Mouse (Mus musculus) frontal cortex, adult 2 months (tissue): ENCODE measurements around the gene Kdm4b. TPM values are rescaled to one million over a fixed set of nuclear protein-coding genes. Genes with fewer than 3 reads are reported as not detected.

Experiments used
- DNase-seq, 2 experiments: peaks; one replicate each; pipeline ENCODE4 v3.0.0; 2022; ENCODE audit warnings: low spot score in 1 of 2; ENCODE audit errors: extremely low spot score in 1 of 2
- polyA plus RNA-seq: library from polyadenylated mRNA; depleted of rRNA; stranded (reverse); fragments of >200 nt; gene quantifications from 2 replicates; pipeline ENCODE4 v1.2.3, GENCODE M21; 2012

The Kdm4b gene
- polyA plus RNA-seq, 1 experiment: 49.9 TPM

GRCm38 (mm10) chr17:56380286-56380685, 54.4 kb downstream of the Kdm4b start:
- no peak for DNase-seq

GRCm38 (mm10) chr17:56381183-56381582, 55.3 kb downstream of the Kdm4b start:
- DNase-seq: no peak

DNA sequence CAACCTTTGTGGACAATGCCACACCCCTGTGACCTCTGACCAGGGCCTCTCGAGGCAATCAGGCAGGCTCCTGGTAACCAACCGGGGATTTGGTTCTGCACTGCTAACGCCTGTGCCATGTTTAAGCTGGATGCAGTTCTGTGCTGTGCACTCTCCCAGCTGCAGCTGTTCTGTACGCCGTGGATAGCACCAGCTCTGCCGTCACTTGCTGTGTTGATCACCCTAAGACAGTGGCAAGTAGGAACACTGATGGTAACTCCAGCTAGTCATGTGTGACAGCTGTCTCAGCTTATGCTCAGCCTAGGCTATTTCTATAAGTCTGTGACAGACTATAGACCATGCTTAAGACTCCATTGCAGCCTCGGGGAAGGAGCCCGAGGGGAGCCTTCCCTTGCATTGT, 57.1 kb downstream of the Kdm4b start:
- no peak for DNase-seq

- DNase-seq: no peak
Observed at GRCm38 (mm10) chr17:56384903-56385302, 59.0 kb downstream of the Kdm4b start.

- no peak for DNase-seq
Observed at GRCm38 (mm10) chr17:56387612-56388011, 61.8 kb downstream of the Kdm4b start.

DNA sequence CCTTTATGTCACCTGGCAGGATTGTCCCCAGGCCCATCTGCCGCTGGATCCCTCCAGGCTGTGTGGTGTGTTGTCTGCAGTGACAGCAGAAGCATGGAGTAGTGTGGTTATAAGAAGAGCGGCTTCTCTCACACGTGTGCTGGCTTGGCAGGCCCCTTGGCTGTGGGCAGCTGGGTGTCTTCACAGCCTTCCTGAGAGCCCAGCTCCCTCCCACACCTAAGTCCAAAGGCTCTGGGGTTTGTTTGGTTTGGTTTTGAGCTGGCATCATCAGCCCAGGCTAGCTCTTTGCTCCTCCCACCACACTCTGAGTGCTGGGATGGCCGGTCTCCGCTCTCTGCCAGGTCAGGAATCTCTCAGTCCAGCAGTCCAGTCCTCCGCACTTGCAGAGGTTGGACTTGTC, 67.4 kb downstream of the Kdm4b start:
- peak in 1 of 2 experiments; percentile 50 for DNase-seq

- DNase-seq: no peak
Observed at GRCm38 (mm10) chr17:56393889-56394288, 68.0 kb downstream of the Kdm4b start.

GRCm38 (mm10) chr17:56396051-56396450, 70.2 kb downstream of the Kdm4b start:
- no peak for DNase-seq

DNA sequence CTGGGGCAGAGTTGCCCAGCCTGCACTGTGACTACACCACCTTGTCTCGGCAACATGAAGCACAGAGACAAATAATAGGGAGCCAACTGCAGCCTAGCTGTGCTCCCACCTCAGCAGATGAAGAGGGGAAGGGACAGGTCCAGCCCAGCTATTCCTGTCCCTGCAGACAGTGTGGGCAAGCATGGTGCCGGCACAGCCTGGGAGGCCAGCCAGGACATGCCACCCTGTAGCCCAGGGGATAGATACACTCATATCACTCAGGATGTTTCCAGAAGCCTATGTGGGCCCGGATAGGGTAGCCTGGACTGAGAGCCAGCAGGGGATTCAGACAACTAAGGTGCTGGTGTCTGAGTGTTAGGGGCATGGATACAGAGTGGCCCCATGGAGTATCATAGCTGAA, 74.4 kb downstream of the Kdm4b start:
- no peak for DNase-seq

DNA sequence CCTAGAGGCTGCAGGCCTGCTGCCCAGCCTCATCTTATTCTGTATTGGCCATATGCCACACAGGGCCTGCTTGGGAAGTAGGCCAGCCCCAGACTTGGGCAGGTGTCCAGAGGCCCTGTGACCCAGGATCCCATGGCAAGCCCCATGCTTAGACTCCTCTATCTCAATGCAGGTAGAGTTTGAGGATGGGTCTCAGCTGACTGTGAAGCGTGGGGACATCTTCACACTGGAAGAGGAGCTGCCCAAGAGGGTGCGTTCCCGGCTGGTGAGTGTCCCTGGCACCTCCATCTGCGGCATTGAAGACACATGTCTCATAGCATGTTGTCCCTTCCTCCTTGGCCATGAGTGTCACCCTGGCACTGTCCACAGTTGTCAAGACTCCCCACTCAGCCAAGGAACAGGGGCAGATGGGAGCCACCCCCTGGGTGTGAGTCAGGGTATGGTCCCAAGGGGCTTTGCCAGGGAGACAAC, 75.2 kb downstream of the Kdm4b start:
- no peak for DNase-seq

DNA sequence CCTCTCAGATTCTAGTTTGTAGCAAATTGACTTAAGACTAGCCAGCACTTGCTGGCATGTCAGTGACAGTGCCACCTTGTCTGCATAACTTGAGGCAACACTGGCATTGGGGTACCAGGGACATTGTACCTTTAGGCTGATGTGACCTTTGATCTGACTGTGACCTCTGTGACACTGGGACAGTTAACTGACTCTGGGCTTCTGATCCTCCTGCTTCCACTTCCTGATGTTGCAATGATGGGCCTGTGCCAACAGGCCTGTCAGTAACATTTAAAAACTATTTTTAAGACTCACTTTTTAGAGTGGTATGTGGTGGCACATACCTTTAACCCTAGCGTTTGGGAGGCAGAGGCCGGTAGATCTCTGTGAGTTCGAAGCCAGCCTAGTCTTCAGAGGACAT, 79.5 kb downstream of the Kdm4b start:
- DNase-seq: no peak

GRCm38 (mm10) chr17:56405856-56406840, 80.3 kb downstream of the Kdm4b start:
- peak in 1 of 2 experiments; percentile 50 for DNase-seq

DNA sequence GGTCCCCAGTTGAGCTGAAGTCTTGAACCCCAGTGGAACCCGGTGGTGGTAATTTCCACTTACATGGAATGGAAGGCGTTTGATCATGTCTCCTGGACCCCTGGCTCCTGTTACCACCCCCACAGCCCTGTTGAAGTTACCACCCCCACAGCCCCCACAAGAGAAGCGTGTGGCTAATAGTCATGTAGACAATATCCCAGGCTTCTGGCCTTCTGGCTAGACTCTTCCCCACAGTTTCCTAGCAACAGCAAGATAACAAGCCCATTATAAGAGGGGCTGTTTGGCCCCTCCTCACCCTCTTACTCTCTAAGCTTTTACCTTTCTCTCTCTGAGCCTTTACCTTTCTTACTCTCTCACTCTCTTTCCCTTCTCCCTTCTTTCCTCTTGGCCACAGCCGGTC, 81.0 kb downstream of the Kdm4b start:
- DNase-seq: no peak

DNA sequence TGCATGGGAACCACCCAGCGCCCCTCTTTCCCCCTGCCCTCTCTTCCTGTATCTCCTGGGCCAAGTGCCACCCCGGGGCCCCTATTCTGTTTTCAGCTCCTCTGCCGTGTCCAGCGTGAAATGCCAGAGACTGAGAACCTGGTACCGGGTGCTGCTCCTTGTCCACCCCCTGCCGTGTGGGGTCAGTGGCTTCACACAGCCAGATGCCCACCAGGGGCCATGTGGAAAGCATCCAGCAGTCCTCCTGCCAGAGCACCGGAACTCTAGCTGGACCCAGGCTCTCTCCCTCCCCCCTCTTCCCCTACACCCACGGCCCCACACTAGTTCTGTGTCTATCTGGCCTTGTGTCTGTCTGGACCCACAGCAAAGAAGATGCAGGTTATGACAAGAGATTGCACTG, 81.5 kb downstream of the Kdm4b start:
- no peak for DNase-seq

DNA sequence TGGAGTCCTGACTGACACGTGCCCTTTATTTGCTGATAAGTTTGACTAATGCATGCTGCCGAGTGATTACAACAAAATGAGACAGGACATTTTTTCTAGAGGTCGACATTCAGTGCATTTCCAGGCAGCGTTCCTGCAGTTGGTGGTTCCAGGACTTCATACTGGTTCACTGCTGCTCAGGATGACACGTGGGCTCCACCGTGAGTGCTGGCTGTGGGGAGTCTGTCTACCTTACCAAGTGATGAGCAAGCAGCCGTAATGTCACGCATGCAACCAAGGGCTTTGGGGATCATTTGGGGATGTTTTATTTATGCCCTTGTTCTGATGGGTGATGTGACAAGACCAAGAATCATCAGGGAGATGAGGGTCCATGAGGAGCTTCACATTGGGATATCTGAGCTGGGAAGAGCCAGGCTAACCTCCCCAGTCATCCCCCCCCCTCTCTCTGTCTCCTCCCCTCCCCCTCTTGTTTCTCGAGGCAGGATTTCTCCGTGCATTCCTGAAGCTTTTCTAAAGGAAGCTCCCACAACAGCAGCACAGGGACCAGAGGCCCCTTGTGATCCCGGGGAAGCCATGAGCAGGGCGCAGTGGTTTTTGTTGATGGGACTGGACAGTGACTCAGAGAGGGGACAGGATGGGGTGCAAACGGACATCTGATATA, 83.2 kb downstream of the Kdm4b start:
- DNase-seq: peak in 1 of 2 experiments; percentile 54

DNA sequence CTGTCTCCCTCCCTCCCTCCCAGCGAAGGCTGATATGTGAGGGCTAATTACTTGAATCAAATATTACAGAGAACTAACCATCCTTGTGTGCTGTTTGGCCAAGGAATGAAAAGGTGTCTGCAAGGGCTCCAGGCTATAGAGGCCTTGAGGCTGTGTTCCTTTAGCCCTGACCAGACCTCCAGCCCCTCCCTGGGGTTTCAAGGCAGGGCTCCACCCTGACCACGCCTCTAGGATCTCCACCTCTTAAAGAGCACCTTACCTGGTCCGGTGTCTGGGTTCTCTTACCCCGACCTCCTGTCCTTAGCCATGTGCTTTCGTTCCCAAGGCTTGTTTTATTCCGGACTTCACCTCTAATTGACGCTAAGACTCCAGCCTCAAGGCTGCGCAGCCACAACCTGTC, 83.9 kb downstream of the Kdm4b start:
- DNase-seq: no peak

DNA sequence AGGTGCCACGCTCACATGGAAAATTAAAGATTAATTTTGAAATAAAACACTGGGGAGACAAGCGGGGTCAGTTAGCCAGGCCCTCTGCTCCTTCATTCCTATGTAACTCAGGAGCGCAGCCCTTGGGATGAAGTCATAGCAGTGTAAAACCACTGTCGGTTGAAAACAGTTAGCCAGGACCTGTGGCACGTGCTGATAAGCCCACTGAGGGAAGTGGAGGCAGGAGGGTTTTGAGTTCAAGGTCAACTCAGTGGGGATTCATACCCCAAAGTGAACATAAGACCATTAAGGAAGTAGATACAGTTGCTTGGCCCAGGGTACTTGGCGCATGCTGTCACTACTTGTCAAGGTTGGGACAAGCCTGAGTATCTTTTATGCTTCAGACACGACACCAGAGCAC, 85.6 kb downstream of the Kdm4b start:
- no peak for DNase-seq

GRCm38 (mm10) chr17:56413113-56413512, 87.3 kb downstream of the Kdm4b start:
- no peak for DNase-seq

DNA sequence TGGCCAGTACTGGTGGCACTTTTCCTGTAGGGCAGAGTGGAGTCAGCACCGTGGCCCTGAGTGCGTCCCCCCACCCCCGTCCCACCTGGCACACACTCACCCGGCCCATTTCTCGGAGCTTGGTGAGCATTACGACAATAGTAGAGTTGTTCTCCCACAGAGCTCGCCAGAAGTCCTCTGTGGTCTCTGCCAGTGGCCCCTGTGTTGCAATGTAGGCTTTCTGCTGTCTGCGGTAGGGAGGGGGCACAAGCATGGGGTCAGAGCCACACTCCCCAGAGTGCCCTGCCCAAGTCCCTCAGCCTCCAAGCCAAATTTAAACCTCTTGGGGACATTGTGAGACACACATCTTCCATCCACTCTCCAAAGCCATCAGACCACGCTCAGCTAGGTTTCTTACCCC, 88.9 kb downstream of the Kdm4b start:
- no peak for DNase-seq

GRCm38 (mm10) chr17:56418304-56418703, 92.4 kb downstream of the Kdm4b start:
- no peak for DNase-seq

DNA sequence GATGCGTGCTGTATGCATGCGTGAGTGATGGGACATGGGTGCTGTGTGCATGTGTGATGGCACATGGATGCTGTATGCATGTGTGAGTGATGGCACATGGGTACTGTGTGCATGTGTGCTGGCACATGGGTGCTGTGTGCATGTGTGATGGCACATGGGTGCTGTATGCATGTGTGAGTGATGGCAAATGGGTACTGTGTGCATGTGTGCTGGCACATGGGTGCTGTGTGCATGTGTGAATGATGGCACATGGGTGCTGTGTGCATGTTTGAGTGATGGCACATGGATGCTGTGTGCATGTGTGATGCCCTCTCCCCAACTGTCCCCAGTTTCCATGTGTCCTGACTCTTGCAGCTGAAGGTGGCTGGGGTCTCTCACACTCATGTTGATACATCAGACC, 94.2 kb downstream of the Kdm4b start:
- DNase-seq: no peak
